Mouse (Mus musculus): Measurements from ENCODE around the gene Vps50. TPM values are rescaled to one million over a fixed set of nuclear protein-coding genes. Genes with fewer than 3 reads are reported as not detected.
"Not testable (repeated sequence)": the region's sequence is repeated elsewhere in the genome, so short reads cannot be mapped to it uniquely, and the experiment has no call there.

Gene Vps50
- total and polyA plus RNA-seq, 3 experiments = 17.0 to 39.1 (median 19.6) TPM

GRCm38 (mm10) chr6:3548959-3549358 is 50.8 kb downstream of the Vps50 start:
- in situ Hi-C loops (cut with MboI; ENCODE audit: low pct_ligation_motif_present, low pct_unique_long_range_greater_than_20kb, low sequenced_read_pairs) = no loop called here
- peaks cover 7 to 25% of the 10 kb centered on the region in 2 experiments for H3K36me3 ChIP-seq (replicated peaks in 1 of 2; ENCODE audit: control insufficient read depth in 1 of 2, insufficient read depth in 1 of 2, low read length in 1 of 2)
- H3K9ac ChIP-seq (ENCODE audit: insufficient read depth, low read depth) = no peak overlapping the region
- H3K9me3 ChIP-seq (replicated peaks; ENCODE audit: low read length) = no peaks in the 10 kb centered on the region
- no peak overlapping the region for H3K27ac ChIP-seq (ENCODE audit: insufficient read depth, low read depth)
- no peak for DNase-seq (ENCODE audit: extremely low read depth)
- no peak overlapping the region for H3K4me3 ChIP-seq (replicated peaks in 1 of 3; ENCODE audit: low read depth in 2 of 3, low read length in 2 of 3, poor library complexity in 1 of 3)
- no peak overlapping the region for H3K4me2 ChIP-seq (ENCODE audit: insufficient read depth, low read depth, poor library complexity, severe bottlenecking)
- dilution Hi-C loops (cut with MboI; ENCODE audit: extremely low pct_ligation_motif_present, extremely low pct_unique_long_range_greater_than_20kb, low sequenced_read_pairs) = no loop called here
- no peaks in the 10 kb centered on the region for H3K79me2 ChIP-seq (replicated peaks; ENCODE audit: control insufficient read depth, extremely low read depth, insufficient read depth, poor library complexity, severe bottlenecking)
- TF ChIP-seq CHD2 (IDR thresholded peaks at IDR 0.05; ENCODE audit: low read length) = no peak
- no peaks in the 10 kb centered on the region for H3K4me1 ChIP-seq (ENCODE audit: control insufficient read depth in 1 of 2, insufficient read depth in 2 of 2)
- no peaks in the 10 kb centered on the region for H3K27me3 ChIP-seq (replicated peaks)

- dilution Hi-C loops (cut with MboI; ENCODE audit: extremely low pct_ligation_motif_present, extremely low pct_unique_long_range_greater_than_20kb, low sequenced_read_pairs) (no loop called here), in situ Hi-C loops (cut with MboI; ENCODE audit: low pct_ligation_motif_present, low pct_unique_long_range_greater_than_20kb, low sequenced_read_pairs) (no loop called here)
These were observed 51.8 kb downstream of the Vps50 start for GRCm38 (mm10) chr6:3549992-3550391.

GRCm38 (mm10) chr6:3552681-3553080 is 54.5 kb downstream of the Vps50 start:
- dilution Hi-C loops (cut with MboI; ENCODE audit: extremely low pct_ligation_motif_present, extremely low pct_unique_long_range_greater_than_20kb, low sequenced_read_pairs); H3K27me3 ChIP-seq (replicated peaks); H3K79me2 ChIP-seq (replicated peaks; ENCODE audit: control insufficient read depth, extremely low read depth, insufficient read depth, poor library complexity, severe bottlenecking); DNase-seq (ENCODE audit: extremely low read depth); H3K27ac ChIP-seq (ENCODE audit: insufficient read depth, low read depth); H3K4me3 ChIP-seq (replicated peaks in 1 of 3; ENCODE audit: low read depth in 2 of 3, low read length in 2 of 3, poor library complexity in 1 of 3); H3K9ac ChIP-seq (ENCODE audit: insufficient read depth, low read depth); in situ Hi-C loops (cut with MboI; ENCODE audit: low pct_ligation_motif_present, low pct_unique_long_range_greater_than_20kb, low sequenced_read_pairs); H3K9me3 ChIP-seq (replicated peaks; ENCODE audit: low read length); H3K4me1 ChIP-seq (ENCODE audit: control insufficient read depth in 1 of 2, insufficient read depth in 2 of 2); H3K4me2 ChIP-seq (ENCODE audit: insufficient read depth, low read depth, poor library complexity, severe bottlenecking): not testable (repeated sequence)
- H3K36me3 ChIP-seq (replicated peaks in 1 of 2; ENCODE audit: control insufficient read depth in 1 of 2, insufficient read depth in 1 of 2, low read length in 1 of 2) = peaks cover 5 to 18% of the 10 kb centered on the region in 2 experiments

More at GRCm38 (mm10) chr6:3549992-3550391, 51.8 kb downstream of the Vps50 start:
- Histone ChIP-seq H3K36me3 (replicated peaks in 1 of 2; ENCODE audit: control insufficient read depth in 1 of 2, insufficient read depth in 1 of 2, low read length in 1 of 2) (peaks cover 7 to 21% of the 10 kb centered on the region in 2 experiments), H3K9ac (ENCODE audit: insufficient read depth, low read depth) (no peak overlapping the region), H3K27ac (ENCODE audit: insufficient read depth, low read depth) (no peak overlapping the region), H3K4me3 (replicated peaks in 1 of 3; ENCODE audit: low read depth in 2 of 3, low read length in 2 of 3, poor library complexity in 1 of 3) (no peak overlapping the region), H3K4me2 (ENCODE audit: insufficient read depth, low read depth, poor library complexity, severe bottlenecking) (no peak overlapping the region), H3K27me3 (replicated peaks) (no peaks in the 10 kb centered on the region), H3K79me2 (replicated peaks; ENCODE audit: control insufficient read depth, extremely low read depth, insufficient read depth, poor library complexity, severe bottlenecking) (no peaks in the 10 kb centered on the region), H3K4me1 (ENCODE audit: control insufficient read depth in 1 of 2, insufficient read depth in 2 of 2) (no peaks in the 10 kb centered on the region), H3K9me3 (replicated peaks; ENCODE audit: low read length) (no peaks in the 10 kb centered on the region)
- TF ChIP-seq IRF4 (IDR thresholded peaks at IDR 0.05; ENCODE audit: low read depth, low read length) (no peak), JUN (IDR thresholded peaks at IDR 0.05; ENCODE audit: insufficient read depth, low read depth, low read length) (no peak), CHD1 (IDR thresholded peaks at IDR 0.05; ENCODE audit: low read depth, low read length) (no peak), MEF2A (IDR thresholded peaks at IDR 0.05; ENCODE audit: borderline replicate concordance, low read depth, low read length) (no peak), EP300 (IDR thresholded peaks at IDR 0.05; ENCODE audit: low read length) (no peak), ZNF384 (IDR thresholded peaks at IDR 0.05; ENCODE audit: low read depth, low read length) (no peak)
- no peak for DNase-seq (ENCODE audit: extremely low read depth)

GRCm38 (mm10) chr6:3557177-3557576 is 59.0 kb downstream of the Vps50 start:
- no peak for DNase-seq (ENCODE audit: extremely low read depth)
- Histone ChIP-seq H3K4me3 (replicated peaks in 1 of 3; ENCODE audit: low read depth in 2 of 3, low read length in 2 of 3, poor library complexity in 1 of 3) (no peak overlapping the region), H3K4me1 (ENCODE audit: control insufficient read depth in 1 of 2, insufficient read depth in 2 of 2) (no peaks in the 10 kb centered on the region), H3K27ac (ENCODE audit: insufficient read depth, low read depth) (no peak overlapping the region), H3K9ac (ENCODE audit: insufficient read depth, low read depth) (no peak overlapping the region), H3K9me3 (replicated peaks; ENCODE audit: low read length) (no peaks in the 10 kb centered on the region), H3K4me2 (ENCODE audit: insufficient read depth, low read depth, poor library complexity, severe bottlenecking) (no peak overlapping the region), H3K27me3 (replicated peaks) (no peaks in the 10 kb centered on the region), H3K36me3 (replicated peaks in 1 of 2; ENCODE audit: control insufficient read depth in 1 of 2, insufficient read depth in 1 of 2, low read length in 1 of 2) (peaks cover 5 to 24% of the 10 kb centered on the region in 2 experiments), H3K79me2 (replicated peaks; ENCODE audit: control insufficient read depth, extremely low read depth, insufficient read depth, poor library complexity, severe bottlenecking) (no peaks in the 10 kb centered on the region)
- dilution Hi-C loops (cut with MboI; ENCODE audit: extremely low pct_ligation_motif_present, extremely low pct_unique_long_range_greater_than_20kb, low sequenced_read_pairs) = no loop called here
- in situ Hi-C loops (cut with MboI; ENCODE audit: low pct_ligation_motif_present, low pct_unique_long_range_greater_than_20kb, low sequenced_read_pairs) = no loop called here
- TF ChIP-seq KAT2A (IDR thresholded peaks at IDR 0.05; ENCODE audit: insufficient replicate concordance, low read length) (no peak), MAX (IDR thresholded peaks at IDR 0.05; ENCODE audit: low read length) (no peak), SMC3 (IDR thresholded peaks at IDR 0.05; ENCODE audit: low read depth, low read length) (no peak), USF1 (IDR thresholded peaks at IDR 0.05; ENCODE audit: low read depth, low read length) (no peak), GABPA (IDR thresholded peaks at IDR 0.05; ENCODE audit: insufficient replicate concordance, low read depth, low read length) (no peak), MAZ (IDR thresholded peaks at IDR 0.05; ENCODE audit: low read depth, low read length) (no peak), CHD2 (IDR thresholded peaks at IDR 0.05; ENCODE audit: low read length) (no peak)

Data from CH12.LX (cell line).